Mouse (Mus musculus) regulatory T cell (primary cell): ENCODE data around the gene Abcb6.

ENCODE experiments used
- in situ Hi-C: fragments of 300-600 bp; cut with MboI, MseI; formaldehyde crosslinking; loops from one replicate; pipeline ENCODE4 v1.15.1; 2025; ENCODE audit warnings: high pct_unique_total_duplicates

The Abcb6 gene

GRCm38 (mm10) chr1:75180105-75180590 is at the start of gene Abcb6:
Abcb6 (minus strand) TSS chr1:75180392.
- in situ Hi-C loops, result loop anchor here (10.0 kb wide), 1 partner anchor 55 kb away; the partner anchor contains the start of gene Nhej1

GRCm38 (mm10) chr1:75229158-75229557 is 49.0 kb upstream of the Abcb6 start:
- in situ Hi-C loops, result no loop called here

- in situ Hi-C loops, result no loop called here
These were observed 47.5 kb upstream of the Abcb6 start for GRCm38 (mm10) chr1:75227653-75228052.

- in situ Hi-C loops, result no loop called here
These were observed 45.9 kb upstream of the Abcb6 start for GRCm38 (mm10) chr1:75226138-75226537.

- in situ Hi-C loops, result no loop called here
These were observed 45.3 kb upstream of the Abcb6 start for GRCm38 (mm10) chr1:75225473-75225872.

- in situ Hi-C loops, result loop anchor here (25.0 kb wide), 1 partner anchor 936 kb away; the partner anchor contains the start of genes Aamp, Gpbar1 and Pnkd
These were observed 43.3 kb upstream of the Abcb6 start for GRCm38 (mm10) chr1:75223532-75223931.

- in situ Hi-C loops, result loop anchor here (25.0 kb wide), 1 partner anchor 936 kb away; the partner anchor contains the start of genes Aamp, Gpbar1 and Pnkd
These were observed 42.7 kb upstream of the Abcb6 start for GRCm38 (mm10) chr1:75222926-75223325.

GRCm38 (mm10) chr1:75221538-75221937 is 41.3 kb upstream of the Abcb6 start:
- in situ Hi-C loops, result loop anchor here (25.0 kb wide), 1 partner anchor 934 kb away; the partner anchor contains the start of genes Aamp, Gpbar1 and Pnkd

- in situ Hi-C loops, result loop anchor here (25.0 kb wide), 1 partner anchor 932 kb away; the partner anchor contains the start of genes Aamp, Gpbar1 and Pnkd
These were observed 39.3 kb upstream of the Abcb6 start, which contains the start of gene Tuba4a for GRCm38 (mm10) chr1:75219531-75219930. Tuba4a (minus strand) TSS chr1:75219865.

- in situ Hi-C loops, result loop anchor here (25.0 kb wide), 1 partner anchor 932 kb away; the partner anchor contains the start of genes Aamp, Gpbar1 and Pnkd
These were observed 38.9 kb upstream of the Abcb6 start for GRCm38 (mm10) chr1:75219078-75219477.

GRCm38 (mm10) chr1:75218227-75219001 is 38.2 kb upstream of the Abcb6 start:
- in situ Hi-C loops, result loop anchor here (25.0 kb wide), 1 partner anchor 931 kb away; the partner anchor contains the start of genes Aamp, Gpbar1 and Pnkd

- in situ Hi-C loops, result loop anchor here (25.0 kb wide), 1 partner anchor 931 kb away; the partner anchor contains the start of genes Aamp, Gpbar1 and Pnkd
These were observed 37.7 kb upstream of the Abcb6 start for GRCm38 (mm10) chr1:75217893-75218226.

- in situ Hi-C loops, result loop anchor here (25.0 kb wide), 1 partner anchor 930 kb away; the partner anchor contains the start of genes Aamp, Gpbar1 and Pnkd
These were observed 36.8 kb upstream of the Abcb6 start for GRCm38 (mm10) chr1:75216797-75217585.

- in situ Hi-C loops, result loop anchor here (25.0 kb wide), 1 partner anchor 928 kb away; the partner anchor contains the start of genes Aamp, Gpbar1 and Pnkd
These were observed 35.6 kb upstream of the Abcb6 start for GRCm38 (mm10) chr1:75215785-75216184.

GRCm38 (mm10) chr1:75214886-75215285 is 34.7 kb upstream of the Abcb6 start:
- in situ Hi-C loops, result loop anchor here (5.0 to 25.0 kb wide), 2 partner anchors 78 to 928 kb away; partner anchors contain the start of genes Aamp, Gpbar1 and Pnkd

GRCm38 (mm10) chr1:75214442-75214841 is 34.2 kb upstream of the Abcb6 start:
- in situ Hi-C loops, result loop anchor here (5.0 to 25.0 kb wide), 2 partner anchors 77 to 927 kb away; partner anchors contain the start of genes Aamp, Gpbar1 and Pnkd

- in situ Hi-C loops, result loop anchor here (5.0 to 25.0 kb wide), 2 partner anchors 76 to 926 kb away; partner anchors contain the start of genes Aamp, Gpbar1 and Pnkd
These were observed 32.9 kb upstream of the Abcb6 start for GRCm38 (mm10) chr1:75213096-75213495.

GRCm38 (mm10) chr1:75212542-75212941 is 32.4 kb upstream of the Abcb6 start:
- in situ Hi-C loops, result loop anchor here (5.0 to 25.0 kb wide), 2 partner anchors 75 to 925 kb away; partner anchors contain the start of genes Aamp, Gpbar1 and Pnkd

- in situ Hi-C loops, result loop anchor here (5.0 to 25.0 kb wide), 2 partner anchors 74 to 924 kb away; partner anchors contain the start of genes Aamp, Gpbar1 and Pnkd
These were observed 31.0 kb upstream of the Abcb6 start for GRCm38 (mm10) chr1:75211141-75211708.
